Mouse (Mus musculus): Measurements from ENCODE around the gene Gja5. TPM values are rescaled to one million over a fixed set of nuclear protein-coding genes. Genes with fewer than 3 reads are reported as not detected.

Gene Gja5
- polyA plus RNA-seq, 1 experiment from 2014 or later: 1.1 TPM

- H3K9ac ChIP-seq (ENCODE audit: low read length): no peak overlapping the region
- no peaks in the 10 kb centered on the region for H3K36me3 ChIP-seq (ENCODE audit: control insufficient read depth, insufficient read depth, low read length)
- WGBS: 77% methylated on average over 3 of the region's 3 CpGs
- H3K4me3 ChIP-seq (ENCODE audit: low read depth, low read length): no peak overlapping the region
- no peak for ATAC-seq
- H3K4me2 ChIP-seq (ENCODE audit: low read length): no peak overlapping the region
- DNase-seq (ENCODE audit: low spot score): no peak
- no peaks in the 10 kb centered on the region for H3K9me3 ChIP-seq (replicated peaks; ENCODE audit: control insufficient read depth, low read length)
- H3K27ac ChIP-seq (ENCODE audit: low read depth, low read length): no peak overlapping the region
- H3K27me3 ChIP-seq (replicated peaks; ENCODE audit: control insufficient read depth, insufficient read depth, low read length): no peaks in the 10 kb centered on the region
- no peaks in the 10 kb centered on the region for H3K4me1 ChIP-seq (ENCODE audit: control insufficient read depth, insufficient read depth, low read length)
Observed at GRCm38 (mm10) chr3:96981833-96982232, 77.3 kb downstream of the Gja5 start.

GRCm38 (mm10) chr3:96982666-96983065, 78.2 kb downstream of the Gja5 start:
- 88% methylated on average over 2 of the region's 2 CpGs for WGBS
- H3K36me3 ChIP-seq (ENCODE audit: control insufficient read depth, insufficient read depth, low read length): no peaks in the 10 kb centered on the region
- H3K4me3 ChIP-seq (ENCODE audit: low read depth, low read length): no peak overlapping the region
- no peaks in the 10 kb centered on the region for H3K9me3 ChIP-seq (replicated peaks; ENCODE audit: control insufficient read depth, low read length)
- ATAC-seq (no peak), DNase-seq (ENCODE audit: low spot score) (no peak)
- no peak overlapping the region for H3K27ac ChIP-seq (ENCODE audit: low read depth, low read length)
- H3K27me3 ChIP-seq (replicated peaks; ENCODE audit: control insufficient read depth, insufficient read depth, low read length): no peaks in the 10 kb centered on the region
- no peaks in the 10 kb centered on the region for H3K4me1 ChIP-seq (ENCODE audit: control insufficient read depth, insufficient read depth, low read length)
- H3K4me2 ChIP-seq (ENCODE audit: low read length): no peak overlapping the region
- no peak overlapping the region for H3K9ac ChIP-seq (ENCODE audit: low read length)

GRCm38 (mm10) chr3:96992526-96992925, 88.0 kb downstream of the Gja5 start:
- Histone ChIP-seq H3K4me1 (ENCODE audit: control insufficient read depth, insufficient read depth, low read length) (no peaks in the 10 kb centered on the region), H3K9ac (ENCODE audit: low read length) (no peak overlapping the region), H3K36me3 (ENCODE audit: control insufficient read depth, insufficient read depth, low read length) (no peaks in the 10 kb centered on the region), H3K4me3 (ENCODE audit: low read depth, low read length) (no peak overlapping the region), H3K27ac (ENCODE audit: low read depth, low read length) (no peak overlapping the region), H3K9me3 (replicated peaks; ENCODE audit: control insufficient read depth, low read length) (no peaks in the 10 kb centered on the region), H3K27me3 (replicated peaks; ENCODE audit: control insufficient read depth, insufficient read depth, low read length) (no peaks in the 10 kb centered on the region), H3K4me2 (ENCODE audit: low read length) (no peak overlapping the region)
- DNase-seq (ENCODE audit: low spot score): no peak
- ATAC-seq: no peak
- 9% methylated on average over 3 of the region's 3 CpGs for WGBS

- Histone ChIP-seq H3K27ac (ENCODE audit: low read depth, low read length) (no peak overlapping the region), H3K9ac (ENCODE audit: low read length) (no peak overlapping the region), H3K4me3 (ENCODE audit: low read depth, low read length) (no peak overlapping the region), H3K4me2 (ENCODE audit: low read length) (no peak overlapping the region), H3K9me3 (replicated peaks; ENCODE audit: control insufficient read depth, low read length) (no peaks in the 10 kb centered on the region), H3K36me3 (ENCODE audit: control insufficient read depth, insufficient read depth, low read length) (no peaks in the 10 kb centered on the region), H3K27me3 (replicated peaks; ENCODE audit: control insufficient read depth, insufficient read depth, low read length) (no peaks in the 10 kb centered on the region), H3K4me1 (ENCODE audit: control insufficient read depth, insufficient read depth, low read length) (no peaks in the 10 kb centered on the region)
- ATAC-seq (no peak), DNase-seq (ENCODE audit: low spot score) (no peak)
- WGBS: 73% methylated on average over 6 of the region's 6 CpGs
Observed at GRCm38 (mm10) chr3:96997770-96998169, 93.3 kb downstream of the Gja5 start.

GRCm38 (mm10) chr3:97003111-97003510, 98.6 kb downstream of the Gja5 start:
- no peak for ATAC-seq
- peak; percentile 7 for DNase-seq (ENCODE audit: low spot score)
- WGBS: 87% methylated on average over 10 of the region's 10 CpGs

GRCm38 (mm10) chr3:97004509-97004908, 100.0 kb downstream of the Gja5 start:
- Histone ChIP-seq H3K9ac (ENCODE audit: low read length) (no peak overlapping the region), H3K9me3 (replicated peaks; ENCODE audit: control insufficient read depth, low read length) (no peaks in the 10 kb centered on the region), H3K27ac (ENCODE audit: low read depth, low read length) (no peak overlapping the region), H3K4me2 (ENCODE audit: low read length) (no peak overlapping the region), H3K27me3 (replicated peaks; ENCODE audit: control insufficient read depth, insufficient read depth, low read length) (no peaks in the 10 kb centered on the region), H3K36me3 (ENCODE audit: control insufficient read depth, insufficient read depth, low read length) (no peaks in the 10 kb centered on the region), H3K4me1 (ENCODE audit: control insufficient read depth, insufficient read depth, low read length) (no peaks in the 10 kb centered on the region), H3K4me3 (ENCODE audit: low read depth, low read length) (no peak overlapping the region)
- ATAC-seq (no peak), DNase-seq (ENCODE audit: low spot score) (no peak)
- 84% methylated on average over 4 of the region's 4 CpGs for whole genome bisulfite sequencing

More at GRCm38 (mm10) chr3:97003111-97003510, 98.6 kb downstream of the Gja5 start:
- Histone ChIP-seq H3K4me3 (ENCODE audit: low read depth, low read length) (no peak overlapping the region), H3K27ac (ENCODE audit: low read depth, low read length) (no peak overlapping the region), H3K4me1 (ENCODE audit: control insufficient read depth, insufficient read depth, low read length) (no peaks in the 10 kb centered on the region), H3K4me2 (ENCODE audit: low read length) (no peak overlapping the region), H3K9me3 (replicated peaks; ENCODE audit: control insufficient read depth, low read length) (no peaks in the 10 kb centered on the region), H3K27me3 (replicated peaks; ENCODE audit: control insufficient read depth, insufficient read depth, low read length) (no peaks in the 10 kb centered on the region), H3K9ac (ENCODE audit: low read length) (no peak overlapping the region), H3K36me3 (ENCODE audit: control insufficient read depth, insufficient read depth, low read length) (no peaks in the 10 kb centered on the region)

GRCm38 (mm10) chr3:97007010-97007448, 102.5 kb downstream of the Gja5 start:
- ATAC-seq: no peak
- Histone ChIP-seq H3K9ac (ENCODE audit: low read length) (no peak overlapping the region), H3K4me1 (ENCODE audit: control insufficient read depth, insufficient read depth, low read length) (no peaks in the 10 kb centered on the region), H3K4me3 (ENCODE audit: low read depth, low read length) (no peak overlapping the region), H3K9me3 (replicated peaks; ENCODE audit: control insufficient read depth, low read length) (no peaks in the 10 kb centered on the region), H3K27me3 (replicated peaks; ENCODE audit: control insufficient read depth, insufficient read depth, low read length) (no peaks in the 10 kb centered on the region), H3K27ac (ENCODE audit: low read depth, low read length) (no peak overlapping the region), H3K36me3 (ENCODE audit: control insufficient read depth, insufficient read depth, low read length) (no peaks in the 10 kb centered on the region), H3K4me2 (ENCODE audit: low read length) (no peak overlapping the region)
- DNase-seq (ENCODE audit: low spot score): no peak
- 84% methylated on average over 3 of the region's 3 CpGs for WGBS

GRCm38 (mm10) chr3:97025226-97025625, 120.7 kb downstream of the Gja5 start:
- Histone ChIP-seq H3K27ac (ENCODE audit: low read depth, low read length) (no peak overlapping the region), H3K4me1 (ENCODE audit: control insufficient read depth, insufficient read depth, low read length) (no peaks in the 10 kb centered on the region), H3K27me3 (replicated peaks; ENCODE audit: control insufficient read depth, insufficient read depth, low read length) (no peaks in the 10 kb centered on the region), H3K9me3 (replicated peaks; ENCODE audit: control insufficient read depth, low read length) (no peaks in the 10 kb centered on the region), H3K4me2 (ENCODE audit: low read length) (no peak overlapping the region), H3K9ac (ENCODE audit: low read length) (no peak overlapping the region), H3K4me3 (ENCODE audit: low read depth, low read length) (no peak overlapping the region), H3K36me3 (ENCODE audit: control insufficient read depth, insufficient read depth, low read length) (no peaks in the 10 kb centered on the region)
- ATAC-seq (no peak), DNase-seq (ENCODE audit: low spot score) (no peak)
- WGBS: 55% methylated on average over 5 of the region's 5 CpGs

GRCm38 (mm10) chr3:97032053-97032496, 127.6 kb downstream of the Gja5 start:
- H3K9ac ChIP-seq (ENCODE audit: low read length): peak overlapping the region; percentile 54
- no peaks in the 10 kb centered on the region for H3K9me3 ChIP-seq (replicated peaks; ENCODE audit: control insufficient read depth, low read length)
- ATAC-seq (peak; percentile 54; the same call in 1 of the 2 replicates), DNase-seq (ENCODE audit: low spot score) (peak; percentile 48)
- H3K4me3 ChIP-seq (ENCODE audit: low read depth, low read length): peak overlapping the region; percentile 21
- H3K36me3 ChIP-seq (ENCODE audit: control insufficient read depth, insufficient read depth, low read length): no peaks in the 10 kb centered on the region
- no peaks in the 10 kb centered on the region for H3K27me3 ChIP-seq (replicated peaks; ENCODE audit: control insufficient read depth, insufficient read depth, low read length)
- under 1% methylated on average over 10 of the region's 10 CpGs for whole genome bisulfite sequencing
- H3K4me1 ChIP-seq (ENCODE audit: control insufficient read depth, insufficient read depth, low read length): peaks cover 8% of the 10 kb centered on the region; the same call in 1 of the 2 replicates
- H3K27ac ChIP-seq (ENCODE audit: low read depth, low read length): no peak overlapping the region
- peak overlapping the region; percentile 53 for H3K4me2 ChIP-seq (ENCODE audit: low read length)

Data from forebrain, embryonic 14.5 days (tissue).